Mouse (Mus musculus) intestine, postnatal 0 days (tissue): Measurements from ENCODE around the gene Fdxr. TPM values are rescaled to one million over a fixed set of nuclear protein-coding genes. Genes with fewer than 3 reads are reported as not detected.

Experiments used
- ATAC-seq: fragments of 200-750 bp; cut with Nextera tagmentation; 2 replicates; pipeline ENCODE4 v1.8.0; 2017; ENCODE audit warnings: mild to moderate bottlenecking, moderate TSS enrichment, moderate library complexity
- H3K27ac ChIP-seq: fragments of 300-500 bp; sonication (generic); 2 replicates; pipeline ENCODE4 v1.5.1; 2014; ENCODE audit warnings: mild to moderate bottlenecking, low read depth, low read length, moderate library complexity
- H3K27me3 ChIP-seq: fragments of 300-500 bp; sonication (generic); replicated peaks from 2 replicates; pipeline ENCODE4 v1.6.1; 2014; ENCODE audit warnings: low read length, mixed read lengths; ENCODE audit not compliant: control insufficient read depth, insufficient read depth
- H3K36me3 ChIP-seq: fragments of 300-500 bp; sonication (generic); 2 replicates; pipeline ENCODE4 v1.6.1; 2014; ENCODE audit warnings: mild to moderate bottlenecking, moderate library complexity; ENCODE audit not compliant: control insufficient read depth, insufficient read depth
- H3K4me1 ChIP-seq: fragments of 300-500 bp; sonication (generic); replicated peaks from 2 replicates; pipeline ENCODE4 v1.6.1; 2014; ENCODE audit warnings: antibody characterized with exemption, low read length, mixed read lengths; ENCODE audit not compliant: control insufficient read depth, insufficient read depth
- H3K4me2 ChIP-seq: fragments of 300-500 bp; sonication (generic); replicated peaks from 2 replicates; pipeline ENCODE4 v1.6.1; 2014; ENCODE audit warnings: low read depth, mild to moderate bottlenecking, moderate library complexity
- H3K4me3 ChIP-seq: fragments of 300-500 bp; sonication (generic); 2 replicates; pipeline ENCODE4 v1.5.1; 2014; ENCODE audit warnings: low read depth, low read length
- H3K9ac ChIP-seq: fragments of 300-500 bp; sonication (generic); 2 replicates; pipeline ENCODE4 v1.6.1; 2014; ENCODE audit warnings: mild to moderate bottlenecking, low read depth, low read length
- H3K9me3 ChIP-seq: fragments of 300-500 bp; sonication (generic); 2 replicates; pipeline ENCODE4 v1.6.1; 2016; ENCODE audit warnings: mixed run types; ENCODE audit not compliant: control insufficient read depth
- CTCF ChIP-seq: sonication (generic); IDR thresholded peaks from 2 replicates; pipeline ENCODE4 v1.5.1; 2016; ENCODE audit warnings: low read depth, mild to moderate bottlenecking, control low read depth, antibody characterized with exemption, moderate library complexity
- WGBS: fragments of 180-500 bp; shearing (Covaris S2); extraction: QIAGEN DNeasy Blood & Tissue Kit; methylation state at CpG from one replicate; pipeline ENCODE4 v1.1.7; 2014; 5-methylcytosine and 5-hydroxymethylcytosine counted together
- microRNA-seq: library from miRNA; unstranded; fragments of <30 nt; microRNA quantifications from one replicate; pipeline ENCODE4, GENCODE M21; 2016
- polyA plus RNA-seq: library from polyadenylated mRNA; unstranded; fragments of >200 nt; fragmentation: Nextera tagmentation; extraction: Ambion mirVana; gene quantifications from 2 replicates; pipeline ENCODE4 v1.2.1, GENCODE M21; 2015

Fdxr gene
- polyA plus RNA-seq, 1 experiment from 2014 or later: 8.0 TPM

GRCm38 (mm10) chr11:115219685-115220084 is 57.2 kb downstream of the Fdxr start:
- ATAC-seq: no peak
- Histone ChIP-seq H3K4me3 (no peak overlapping the region), H3K4me2 (no peak overlapping the region), H3K36me3 (peaks cover 11% of the 10 kb centered on the region), H3K27me3 (no peaks in the 10 kb centered on the region), H3K27ac (no peak overlapping the region), H3K9ac (no peak overlapping the region), H3K9me3 (no peaks in the 10 kb centered on the region), H3K4me1 (peaks cover 12% of the 10 kb centered on the region)
- WGBS: 79% methylated on average over 10 of the region's 10 CpGs
- TF ChIP-seq CTCF: no peak

GRCm38 (mm10) chr11:115219263-115219662 is 57.6 kb downstream of the Fdxr start:
- Histone ChIP-seq H3K9me3 (no peaks in the 10 kb centered on the region), H3K4me1 (peaks cover 12% of the 10 kb centered on the region), H3K9ac (no peak overlapping the region), H3K4me2 (no peak overlapping the region), H3K27me3 (no peaks in the 10 kb centered on the region), H3K27ac (no peak overlapping the region), H3K4me3 (no peak overlapping the region), H3K36me3 (peaks cover 11% of the 10 kb centered on the region)
- ATAC-seq: peak; percentile 78
- WGBS: 28% methylated on average over 9 of the region's 9 CpGs
- TF ChIP-seq CTCF: no peak

Small RNA genes within 50 kb of the gene (microRNA-seq; reads per million reads assigned to microRNA genes)
- gene Gm25837: not detected

Other genes with a start within 250 kb of the Fdxr start
- gene Cd300ld5, start 239.3 kb downstream of the Fdxr start, polyA plus RNA-seq: not detected in 2 replicates
- gene Cd300ld3, start 228.6 kb downstream of the Fdxr start, polyA plus RNA-seq: not detected in 2 replicates
- 0.09 and 0.13 TPM in 2 replicates for gene Cd300e, start 214.9 kb downstream of the Fdxr start, polyA plus RNA-seq
- gene Rab37, start 185.6 kb downstream of the Fdxr start, polyA plus RNA-seq: 3.7 and 3.9 TPM in 2 replicates
- 1.1 and 1.3 TPM in 2 replicates for gene Cd300lf, start 143.1 kb downstream of the Fdxr start, polyA plus RNA-seq
- gene Slc9a3r1, start 113.7 kb downstream of the Fdxr start, polyA plus RNA-seq: 679 and 754 TPM in 2 replicates
- 19.2 and 20.1 TPM in 2 replicates for gene Tmem104, start 89.6 kb downstream of the Fdxr start, polyA plus RNA-seq
- gene Nat9, start 89.2 kb downstream of the Fdxr start, polyA plus RNA-seq: 35.0 and 35.7 TPM in 2 replicates
- gene Grin2c, start 9.8 kb downstream of the Fdxr start, polyA plus RNA-seq: not detected in 2 replicates
- 0.26 and 0.55 TPM in 2 replicates for gene Fads6, start 20.6 kb upstream of the Fdxr start, polyA plus RNA-seq
- gene Otop2, start 30.1 kb upstream of the Fdxr start, polyA plus RNA-seq: 0.05 TPM in 1 of 2 replicates, not detected in the other
- 0.05 and 0.09 TPM in 2 replicates for gene Ush1g, start 45.0 kb upstream of the Fdxr start, polyA plus RNA-seq
- gene Otop3, start 57.7 kb upstream of the Fdxr start, polyA plus RNA-seq: 2.3 and 4.3 TPM in 2 replicates
- gene Hid1, start 90.7 kb upstream of the Fdxr start, polyA plus RNA-seq: 10.8 and 12.1 TPM in 2 replicates
- gene Cdr2l, start 104.9 kb upstream of the Fdxr start, polyA plus RNA-seq: 3.5 and 3.9 TPM in 2 replicates
- gene Mrpl58, start 126.7 kb upstream of the Fdxr start, polyA plus RNA-seq: 143 and 145 TPM in 2 replicates
- 1,235 and 1,272 TPM in 2 replicates for gene Atp5h, start 142.9 kb upstream of the Fdxr start, polyA plus RNA-seq
- 17.5 and 18.6 TPM in 2 replicates for gene Kctd2, start 143.1 kb upstream of the Fdxr start, polyA plus RNA-seq
- 0.64 and 1.1 TPM in 2 replicates for gene Trim80, start 163.5 kb upstream of the Fdxr start, polyA plus RNA-seq
- gene Slc16a5, start 185.4 kb upstream of the Fdxr start, polyA plus RNA-seq: 3.0 and 3.4 TPM in 2 replicates
- 6.9 and 7.0 TPM in 2 replicates for gene Armc7, start 198.6 kb upstream of the Fdxr start, polyA plus RNA-seq
- gene Nt5c, start 214.8 kb upstream of the Fdxr start, polyA plus RNA-seq: 189 and 194 TPM in 2 replicates
- 255 and 263 TPM in 2 replicates for gene Jpt1, start 237.3 kb upstream of the Fdxr start, polyA plus RNA-seq